Mouse (Mus musculus) urinary bladder, postnatal 4 days (tissue): ENCODE measurements at regions not wholly inside any gene's neighbourhood (a gene's known extent, or its start where the extent isn't known, plus 50 kb on each side); places are given as distances from the start of the nearest gene placed in this dataset.

Experiments
- DNase-seq, 2 experiments: peaks; one replicate each; pipeline ENCODE4 v3.0.0; 2021 to 2022; ENCODE audit warnings: low spot score in 2 of 2

DNA sequence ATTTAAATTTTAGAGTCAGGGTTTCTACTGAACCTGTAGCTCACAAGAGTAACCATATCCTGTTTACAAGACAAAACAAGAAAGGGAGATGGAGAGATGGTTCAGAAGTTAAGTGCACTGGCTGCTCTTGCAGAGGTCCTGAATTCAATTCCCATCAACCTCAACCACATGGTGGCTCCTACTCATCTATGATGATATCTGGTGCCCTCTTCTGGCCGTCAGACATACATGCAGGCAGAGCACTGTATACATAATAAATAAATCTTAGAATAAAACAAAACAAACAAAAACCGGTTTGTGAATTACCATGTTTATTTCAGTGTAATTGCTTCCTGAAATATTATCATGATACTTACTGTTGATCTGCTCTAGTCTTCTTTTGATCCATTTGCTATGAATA, 845.4 kb downstream of the Pcdh18 start:
- no peak for DNase-seq

DNA sequence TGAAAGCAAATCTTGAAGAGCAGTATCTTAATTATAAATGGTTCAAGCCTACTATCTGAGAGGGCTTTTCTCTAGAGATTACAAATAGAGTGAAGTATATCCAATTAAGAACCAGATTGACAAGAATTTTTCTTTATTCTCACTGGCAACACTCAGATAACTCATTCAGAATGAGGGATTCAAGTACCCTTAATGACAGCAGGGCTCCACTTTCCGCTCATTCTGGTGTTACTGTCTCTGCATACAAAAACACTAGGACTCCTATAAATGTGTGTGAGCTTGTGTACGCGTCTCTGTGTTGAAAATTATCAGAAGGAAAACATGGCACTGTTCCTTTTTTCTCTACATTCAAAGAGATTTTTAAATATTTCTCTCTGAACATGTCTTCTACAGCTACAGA, 866.7 kb downstream of the Pcdh18 start:
- no peak for DNase-seq

DNA sequence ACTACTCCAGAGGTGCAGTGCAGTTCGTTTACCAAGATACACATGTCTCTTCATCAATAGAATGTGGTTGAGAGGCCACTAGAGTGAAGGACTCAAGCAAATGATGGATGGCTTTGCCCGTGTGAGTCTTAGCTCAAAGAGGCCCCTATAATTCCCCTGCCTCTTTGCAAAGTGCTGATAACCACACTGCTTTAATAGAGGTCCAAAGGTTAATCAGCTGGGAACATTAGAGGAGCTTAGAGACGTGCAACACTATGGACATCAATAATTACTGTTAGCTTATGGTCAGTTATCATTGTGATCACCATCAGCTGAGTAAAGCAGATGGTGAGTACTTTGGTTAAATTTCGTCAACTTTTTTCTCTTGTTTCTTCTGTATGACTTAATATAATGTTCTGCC, 869.2 kb downstream of the Pcdh18 start:
- DNase-seq = no peak

DNA sequence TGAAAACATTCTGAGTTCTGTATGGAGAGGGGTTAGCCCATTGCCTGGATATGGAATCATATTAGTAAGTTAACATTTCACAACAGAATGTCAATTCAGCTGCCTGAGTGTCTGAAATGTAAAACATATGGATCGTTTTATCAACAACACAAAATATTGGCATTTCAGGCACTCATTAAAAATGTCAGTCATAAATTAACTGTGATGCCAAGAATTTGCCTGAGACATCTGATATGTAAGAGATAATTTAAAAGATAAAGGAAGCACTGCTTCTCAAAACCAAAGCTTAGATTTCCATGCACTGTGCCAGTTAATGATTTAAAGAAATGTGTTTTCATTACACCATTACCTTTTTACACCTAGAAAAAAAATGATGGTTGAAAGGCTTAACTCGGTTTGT, 887.6 kb downstream of the Pcdh18 start:
- no peak for DNase-seq

DNA sequence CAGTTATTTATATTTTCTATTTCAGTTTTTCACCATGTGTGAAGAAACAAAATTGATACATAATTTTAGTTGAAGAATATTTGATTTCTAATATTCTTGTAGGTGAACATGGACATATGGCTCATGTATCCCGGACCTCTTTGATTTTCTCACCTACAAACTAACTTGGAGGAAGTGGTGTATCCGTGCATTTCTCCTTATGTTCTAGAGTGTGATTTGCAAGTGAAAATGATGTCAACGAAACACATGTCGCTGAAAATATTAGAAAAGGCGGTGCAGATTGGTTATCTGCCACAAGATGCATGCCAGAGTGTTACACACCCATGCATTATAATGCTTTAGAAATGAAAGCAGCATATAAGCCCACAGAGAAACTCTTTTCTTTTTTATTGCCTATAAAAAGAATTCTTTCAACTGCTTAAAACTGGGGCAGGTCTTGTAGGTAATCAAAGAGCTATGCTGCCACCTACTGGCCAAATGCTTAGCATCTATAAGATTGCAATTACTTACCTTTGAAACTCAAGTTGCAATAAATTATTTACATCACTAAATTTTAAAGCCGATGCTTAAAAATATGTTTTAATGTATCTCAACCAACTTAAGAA, 911.0 kb downstream of the Pcdh18 start:
- peak in 1 of 2 experiments; percentile 69 for DNase-seq

DNA sequence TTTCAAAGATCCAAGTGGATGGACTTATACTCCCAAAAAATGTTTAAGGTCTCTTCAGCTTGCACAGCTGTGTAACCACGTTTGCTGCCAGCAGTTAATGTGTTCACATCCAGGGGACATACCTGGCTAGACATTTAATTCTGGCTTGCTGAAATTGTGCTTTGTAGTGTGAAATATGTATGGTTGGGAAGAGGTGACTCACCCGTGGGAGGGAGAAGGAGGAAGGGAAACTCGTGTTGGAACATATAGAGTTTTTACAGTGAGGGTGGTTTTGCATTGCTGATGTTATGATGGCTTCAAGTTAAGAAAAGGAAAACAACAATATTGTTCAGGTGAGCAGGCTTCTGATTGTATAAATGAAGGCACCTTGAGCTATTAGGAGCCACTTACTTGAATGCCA, 916.4 kb downstream of the Pcdh18 start:
- DNase-seq = no peak

DNA sequence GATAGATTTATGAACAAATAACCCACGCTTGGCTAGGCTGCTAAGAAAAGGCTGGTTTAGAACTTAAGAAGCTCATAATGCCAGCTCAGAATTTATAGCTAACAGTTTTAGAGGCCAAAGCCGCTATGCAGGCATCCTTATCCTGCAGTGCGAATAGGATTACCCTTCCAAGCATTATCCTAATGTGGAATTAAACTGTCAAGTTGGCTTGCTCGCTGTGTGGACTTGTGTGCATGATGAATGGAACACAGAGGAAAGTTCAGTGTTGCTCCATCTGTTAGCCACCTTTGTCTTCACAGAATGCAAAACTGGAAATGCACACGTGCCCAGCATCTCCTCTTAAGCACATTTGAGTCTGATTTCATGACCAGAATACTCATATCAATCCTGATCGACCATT, 933.8 kb downstream of the Pcdh18 start:
- DNase-seq = no peak

DNA sequence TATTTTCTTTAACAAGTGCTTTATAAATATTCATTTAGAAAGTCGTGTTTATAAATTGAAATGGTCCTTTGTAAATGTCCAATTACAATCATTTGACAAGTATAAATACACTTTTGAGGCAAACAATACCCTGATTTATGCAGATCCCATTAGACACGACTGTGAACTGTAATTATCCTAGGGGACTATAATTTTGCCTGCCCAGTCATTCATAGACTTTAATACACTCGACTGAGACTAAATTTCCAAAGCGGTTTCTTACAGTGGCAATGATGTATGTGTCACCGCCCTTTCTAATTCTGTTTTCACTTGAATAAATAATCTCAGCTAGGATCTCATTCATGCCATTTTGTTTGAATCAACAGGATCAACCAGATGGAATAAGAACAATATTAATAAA, 952.7 kb downstream of the Pcdh18 start:
- DNase-seq = no peak

DNA sequence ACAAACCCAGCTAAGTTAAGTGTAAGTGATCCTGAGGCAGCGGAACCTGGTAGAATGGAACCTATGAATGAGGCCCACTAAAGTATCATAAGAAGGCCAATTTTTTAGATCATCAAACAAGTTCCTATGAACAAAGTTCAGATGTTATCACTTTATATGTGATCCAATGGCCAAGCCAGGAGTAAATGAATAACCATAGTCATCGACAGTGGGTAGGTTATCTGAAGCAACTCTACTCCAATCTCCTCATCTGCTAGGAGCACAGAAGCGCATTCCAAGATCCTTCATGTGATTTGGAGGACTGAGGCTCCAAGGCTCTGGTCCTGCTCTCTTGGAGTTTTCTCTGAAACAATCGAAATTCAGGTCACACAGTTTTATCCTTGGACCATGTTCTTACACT, 985.4 kb downstream of the Pcdh18 start:
- DNase-seq = no peak
